Mouse (Mus musculus): ENCODE data around the gene Atp5s. TPM values are rescaled to one million over a fixed set of nuclear protein-coding genes. Genes with fewer than 3 reads are reported as not detected.

The Atp5s gene
- total and polyA plus RNA-seq, 3 experiments: 8.4 to 15.8 (median 11.4) TPM

DNA sequence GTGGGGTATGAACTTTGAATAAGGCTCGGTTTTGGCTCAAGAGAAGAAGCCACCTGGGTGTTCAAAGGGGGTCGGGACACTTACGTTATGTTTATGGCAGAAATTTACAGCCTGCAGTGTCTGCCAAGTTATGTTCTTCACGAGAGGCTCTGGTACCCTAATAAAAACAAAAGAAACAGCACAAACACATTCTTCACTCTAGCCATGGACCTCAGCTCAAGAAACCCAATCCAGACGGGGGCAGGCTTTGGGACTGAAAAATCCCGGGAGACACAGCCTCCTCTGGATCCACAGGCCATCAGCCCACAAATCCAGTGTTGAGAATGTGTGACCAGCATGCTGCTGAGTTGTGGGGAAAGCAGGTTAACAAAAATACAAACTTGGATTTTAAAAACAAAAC is 35.3 kb downstream of the Atp5s start:
- in situ Hi-C loops (cut with MboI; ENCODE audit: low pct_ligation_motif_present, low pct_unique_long_range_greater_than_20kb, low sequenced_read_pairs): loop anchor here (10.0 kb wide), 1 partner anchor 135 kb away; the partner anchor contains the start of genes Atl1 and Map4k5
- Histone ChIP-seq H3K79me2 (replicated peaks; ENCODE audit: control insufficient read depth, extremely low read depth, insufficient read depth, poor library complexity, severe bottlenecking) (no peaks in the 10 kb centered on the region), H3K9ac (ENCODE audit: insufficient read depth, low read depth) (no peak overlapping the region), H3K4me3 (replicated peaks in 1 of 3; ENCODE audit: low read depth in 2 of 3, low read length in 2 of 3, poor library complexity in 1 of 3) (no peak overlapping the region), H3K4me1 (ENCODE audit: control insufficient read depth in 1 of 2, insufficient read depth in 2 of 2) (peaks cover 0 to 2% of the 10 kb centered on the region in 2 experiments; a peak in 1 of 4 replicates), H3K9me3 (replicated peaks; ENCODE audit: low read length) (peaks cover 3% of the 10 kb centered on the region), H3K27ac (ENCODE audit: insufficient read depth, low read depth) (no peak overlapping the region), H3K36me3 (replicated peaks in 1 of 2; ENCODE audit: control insufficient read depth in 1 of 2, insufficient read depth in 1 of 2, low read length in 1 of 2) (no peaks in the 10 kb centered on the region), H3K4me2 (ENCODE audit: insufficient read depth, low read depth, poor library complexity, severe bottlenecking) (no peak overlapping the region), H3K27me3 (replicated peaks) (no peaks in the 10 kb centered on the region)
- TF ChIP-seq RCOR1 (conservative IDR thresholded peaks at IDR 0.05; ENCODE audit: low read depth, low read length): no peak
- TF ChIP-seq PAX5 (IDR thresholded peaks at IDR 0.05; ENCODE audit: low read length): no peak
- TF ChIP-seq NELFE (IDR thresholded peaks at IDR 0.05; ENCODE audit: low read depth, low read length): no peak
- no peak for TF ChIP-seq ZNF384 (IDR thresholded peaks at IDR 0.05; ENCODE audit: low read depth, low read length)
- no peak for TF ChIP-seq E2F4 (IDR thresholded peaks at IDR 0.05; ENCODE audit: insufficient replicate concordance, low read depth, low read length)
- no peak for TF ChIP-seq NRF1 (IDR thresholded peaks at IDR 0.05; ENCODE audit: low read depth, low read length)
- no peak for TF ChIP-seq MEF2A (IDR thresholded peaks at IDR 0.05; ENCODE audit: borderline replicate concordance, low read depth, low read length)
- no peak for TF ChIP-seq ELF1 (IDR thresholded peaks at IDR 0.05; ENCODE audit: low read depth, low read length)
- no peak for TF ChIP-seq RAD21 (IDR thresholded peaks at IDR 0.05; ENCODE audit: low read depth, low read length)
- no peak for TF ChIP-seq MAZ (IDR thresholded peaks at IDR 0.05; ENCODE audit: low read depth, low read length)
- no peak for TF ChIP-seq EP300 (IDR thresholded peaks at IDR 0.05; ENCODE audit: low read length)
- dilution Hi-C loops (cut with MboI; ENCODE audit: extremely low pct_ligation_motif_present, extremely low pct_unique_long_range_greater_than_20kb, low sequenced_read_pairs): no loop called here
- DNase-seq (ENCODE audit: extremely low read depth): no peak

DNA sequence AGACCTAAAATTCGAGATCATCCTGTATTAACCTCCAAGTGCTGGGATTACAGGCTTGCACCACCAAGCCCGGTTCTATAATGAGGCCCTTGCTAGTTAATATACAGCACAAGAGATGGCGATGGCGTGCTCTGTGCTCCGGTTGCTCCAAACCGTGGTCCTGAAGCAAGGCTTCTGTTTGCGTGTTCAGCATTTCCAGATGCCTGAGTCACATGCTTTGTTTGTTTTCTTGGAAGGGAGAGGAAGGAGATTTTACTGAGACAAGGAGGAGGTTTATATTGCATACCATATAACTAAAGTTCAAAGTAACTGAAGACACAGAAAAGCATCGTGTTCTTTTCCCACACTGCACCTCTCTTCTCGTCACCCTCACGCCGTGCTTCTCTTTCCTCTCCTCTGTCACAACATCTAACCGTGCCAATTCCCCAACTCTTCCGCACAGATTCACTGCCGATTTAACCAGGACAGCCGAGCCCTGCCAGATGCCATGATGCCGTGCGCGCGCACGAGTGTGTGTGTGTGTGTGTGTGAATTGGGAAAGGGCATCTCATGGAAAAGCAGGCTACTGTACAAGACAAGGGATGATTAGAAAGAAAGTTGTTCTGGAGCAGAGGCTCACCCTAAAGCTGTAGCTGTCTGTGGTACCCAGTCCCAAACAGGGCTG is 36.1 kb downstream of the Atp5s start:
- Histone ChIP-seq H3K27me3 (replicated peaks) (no peaks in the 10 kb centered on the region), H3K79me2 (replicated peaks; ENCODE audit: control insufficient read depth, extremely low read depth, insufficient read depth, poor library complexity, severe bottlenecking) (no peaks in the 10 kb centered on the region), H3K9ac (ENCODE audit: insufficient read depth, low read depth) (no peak overlapping the region), H3K36me3 (replicated peaks in 1 of 2; ENCODE audit: control insufficient read depth in 1 of 2, insufficient read depth in 1 of 2, low read length in 1 of 2) (no peaks in the 10 kb centered on the region), H3K4me2 (ENCODE audit: insufficient read depth, low read depth, poor library complexity, severe bottlenecking) (no peak overlapping the region), H3K4me3 (replicated peaks in 1 of 3; ENCODE audit: low read depth in 2 of 3, low read length in 2 of 3, poor library complexity in 1 of 3) (no peak overlapping the region), H3K4me1 (ENCODE audit: control insufficient read depth in 1 of 2, insufficient read depth in 2 of 2) (peaks cover 0 to 5% of the 10 kb centered on the region in 2 experiments; a peak in 2 of 4 replicates), H3K27ac (ENCODE audit: insufficient read depth, low read depth) (no peak overlapping the region), H3K9me3 (replicated peaks; ENCODE audit: low read length) (peaks cover 3% of the 10 kb centered on the region)
- no peak for TF ChIP-seq JUND (conservative IDR thresholded peaks at IDR 0.05; ENCODE audit: low read depth, low read length)
- no peak for TF ChIP-seq CHD1 (IDR thresholded peaks at IDR 0.05; ENCODE audit: low read depth, low read length)
- no peak for TF ChIP-seq MXI1 (IDR thresholded peaks at IDR 0.05; ENCODE audit: low read depth, low read length)
- TF ChIP-seq USF1 (IDR thresholded peaks at IDR 0.05; ENCODE audit: low read depth, low read length): no peak
- no peak for TF ChIP-seq CHD2 (IDR thresholded peaks at IDR 0.05; ENCODE audit: low read length)
- TF ChIP-seq CTCF (conservative IDR thresholded peaks at IDR 0.05 in 1 of 2, IDR thresholded peaks at IDR 0.05 in 1 of 2; ENCODE audit: low read depth in 2 of 2, low read length in 2 of 2): no peak
- TF ChIP-seq MEF2A (IDR thresholded peaks at IDR 0.05; ENCODE audit: borderline replicate concordance, low read depth, low read length): no peak
- no peak for TF ChIP-seq HCFC1 (IDR thresholded peaks at IDR 0.05; ENCODE audit: low read depth, low read length)
- no peak for TF ChIP-seq ZNF384 (IDR thresholded peaks at IDR 0.05; ENCODE audit: low read depth, low read length)
- TF ChIP-seq UBTF (IDR thresholded peaks at IDR 0.05; ENCODE audit: low read depth, low read length): no peak
- no peak for TF ChIP-seq E2F4 (IDR thresholded peaks at IDR 0.05; ENCODE audit: insufficient replicate concordance, low read depth, low read length)
- no peak for TF ChIP-seq IRF4 (IDR thresholded peaks at IDR 0.05; ENCODE audit: low read depth, low read length)
- TF ChIP-seq ZKSCAN1 (IDR thresholded peaks at IDR 0.05; ENCODE audit: borderline replicate concordance, low read depth, low read length): no peak
- no peak for TF ChIP-seq MYC (IDR thresholded peaks at IDR 0.05; ENCODE audit: low read depth, low read length)
- no peak for TF ChIP-seq ETS1 (conservative IDR thresholded peaks at IDR 0.05; ENCODE audit: low read depth, low read length)
- no peak for TF ChIP-seq ELF1 (IDR thresholded peaks at IDR 0.05; ENCODE audit: low read depth, low read length)
- TF ChIP-seq MAZ (IDR thresholded peaks at IDR 0.05; ENCODE audit: low read depth, low read length): no peak
- TF ChIP-seq KAT2A (IDR thresholded peaks at IDR 0.05; ENCODE audit: insufficient replicate concordance, low read length): no peak
- TF ChIP-seq NRF1 (IDR thresholded peaks at IDR 0.05; ENCODE audit: low read depth, low read length): no peak
- DNase-seq (ENCODE audit: extremely low read depth): no peak
- dilution Hi-C loops (cut with MboI; ENCODE audit: extremely low pct_ligation_motif_present, extremely low pct_unique_long_range_greater_than_20kb, low sequenced_read_pairs) (no loop called here), in situ Hi-C loops (cut with MboI; ENCODE audit: low pct_ligation_motif_present, low pct_unique_long_range_greater_than_20kb, low sequenced_read_pairs) (loop anchor here (10.0 kb wide), 1 partner anchor 134 kb away; the partner anchor contains the start of genes Atl1 and Map4k5)
